Mouse (Mus musculus): ENCODE measurements around the gene Fzd2.

The Fzd2 gene

DNA sequence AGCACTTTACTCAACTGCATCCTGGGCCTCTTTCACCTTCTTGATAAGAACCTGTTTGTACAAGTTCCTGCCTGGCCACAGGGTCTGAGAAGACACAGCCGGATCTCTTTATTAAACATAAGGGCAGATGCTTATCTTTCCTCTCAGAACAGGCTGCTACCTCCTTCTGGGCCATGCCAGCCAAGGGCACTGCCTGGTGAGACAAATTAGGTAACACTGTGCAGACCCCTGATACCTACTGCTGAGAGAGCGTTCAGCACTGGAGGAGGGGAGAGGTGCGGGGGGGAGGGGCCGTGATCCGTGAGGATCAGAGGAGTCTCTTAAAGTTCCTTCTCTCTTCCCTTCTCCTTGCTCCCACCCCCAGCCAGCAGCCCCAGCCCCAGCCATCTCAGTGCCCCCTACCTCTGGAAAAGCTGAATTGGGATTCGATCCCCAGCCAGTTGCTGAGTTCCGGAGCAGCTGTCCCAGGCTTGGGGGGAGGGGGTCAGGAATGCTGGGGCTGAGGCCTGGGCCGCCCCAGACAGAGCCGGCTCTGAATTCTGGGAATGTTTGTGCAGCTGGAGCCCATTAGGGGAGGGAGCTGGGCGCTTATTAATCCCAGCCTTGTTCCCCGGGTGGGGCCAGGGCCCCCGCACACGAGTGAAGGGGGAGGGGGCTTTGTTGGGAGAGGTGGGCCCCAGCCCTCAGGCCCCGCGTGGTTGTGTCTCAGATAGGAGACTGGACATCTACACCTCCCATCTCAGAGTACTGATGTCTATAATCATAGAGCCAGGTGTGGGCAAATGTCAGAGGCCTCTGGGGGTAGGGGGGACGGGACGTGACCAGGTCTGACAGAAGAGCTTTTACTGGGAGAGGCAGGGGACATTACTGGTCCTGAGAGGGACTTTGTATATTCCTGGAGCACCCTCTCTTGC lies 19.9 kb downstream of the Fzd2 start:
- DNase-seq (ENCODE audit: low read depth), result peak; percentile 73

DNA sequence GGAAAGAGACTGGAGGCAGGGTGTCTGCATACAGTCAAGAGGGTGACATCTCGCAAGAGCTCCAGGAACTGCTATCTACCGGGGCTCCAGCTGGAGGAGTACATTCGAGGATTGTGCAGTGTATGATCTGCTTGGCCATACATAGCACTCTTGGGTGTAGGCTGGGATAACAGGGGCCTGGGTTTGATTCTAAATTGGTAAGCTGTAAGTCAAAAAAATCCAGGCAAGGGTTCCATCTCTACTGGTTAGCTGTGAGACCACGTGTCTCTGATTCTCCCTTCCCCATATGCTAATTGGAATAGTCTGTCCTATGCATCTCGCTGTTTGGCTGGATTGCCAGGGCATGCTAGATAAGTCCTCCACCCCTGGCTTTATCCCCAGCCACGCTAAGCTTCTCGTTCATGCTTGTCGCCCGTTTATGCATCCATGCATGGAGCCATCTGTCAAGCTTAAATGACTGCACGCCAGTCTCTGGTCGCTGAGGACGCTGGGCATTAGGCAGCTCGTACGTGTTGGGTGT lies 20.8 kb downstream of the Fzd2 start:
- no peak for DNase-seq (ENCODE audit: low read depth)

- DNase-seq (ENCODE audit: low read depth), result no peak
These were observed 23.2 kb downstream of the Fzd2 start for GRCm38 (mm10) chr11:102627171-102627931.

- no peak for DNase-seq (ENCODE audit: low read depth)
These were observed 24.3 kb downstream of the Fzd2 start for GRCm38 (mm10) chr11:102628529-102628928.

DNA sequence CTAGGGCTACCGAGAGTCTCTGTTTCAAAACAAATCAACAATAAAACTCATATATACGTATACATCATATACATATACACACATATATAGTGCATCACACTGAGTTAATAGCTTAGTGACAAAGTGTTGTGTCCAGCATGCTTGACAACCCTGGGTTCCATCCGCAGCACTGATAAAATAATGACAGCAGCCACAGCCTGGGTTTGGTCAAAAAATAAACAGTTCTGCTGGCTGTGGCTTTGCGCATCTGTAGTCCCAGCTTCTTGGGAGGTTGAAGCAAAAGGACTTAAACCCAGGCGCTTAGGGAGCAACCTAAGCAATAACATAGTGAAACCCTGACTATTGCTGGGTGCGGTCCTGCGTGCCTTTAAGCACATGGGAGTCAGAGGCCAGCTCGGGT lies 25.2 kb downstream of the Fzd2 start:
- no peak for DNase-seq (ENCODE audit: low read depth)

GRCm38 (mm10) chr11:102630731-102631130 lies 26.5 kb downstream of the Fzd2 start:
- DNase-seq (ENCODE audit: low read depth), result no peak

DNA sequence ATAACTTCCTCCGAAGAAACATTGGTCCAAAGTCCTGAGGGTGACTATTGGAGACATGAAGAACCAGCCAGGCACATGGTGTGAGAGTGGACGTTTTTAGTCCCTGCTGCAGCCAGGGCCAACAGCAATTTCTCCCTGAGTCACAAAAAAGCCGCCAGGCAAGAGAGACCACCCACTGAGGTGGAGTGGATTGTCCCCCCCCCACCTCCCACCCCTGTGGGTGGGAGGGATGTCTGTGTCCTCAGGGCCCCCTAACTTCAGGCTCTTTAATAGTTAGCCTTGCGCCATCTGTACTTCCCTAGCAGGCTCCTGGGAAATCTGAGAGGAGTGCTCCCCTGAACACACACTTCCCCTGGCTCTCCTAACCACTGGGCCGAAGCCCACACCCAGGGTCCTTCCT lies 27.0 kb downstream of the Fzd2 start:
- DNase-seq (ENCODE audit: low read depth), result no peak

- no peak for DNase-seq (ENCODE audit: low read depth)
These were observed 28.5 kb downstream of the Fzd2 start for GRCm38 (mm10) chr11:102632725-102633124.

GRCm38 (mm10) chr11:102633379-102633778 lies 29.2 kb downstream of the Fzd2 start:
- DNase-seq (ENCODE audit: low read depth), result no peak

DNA sequence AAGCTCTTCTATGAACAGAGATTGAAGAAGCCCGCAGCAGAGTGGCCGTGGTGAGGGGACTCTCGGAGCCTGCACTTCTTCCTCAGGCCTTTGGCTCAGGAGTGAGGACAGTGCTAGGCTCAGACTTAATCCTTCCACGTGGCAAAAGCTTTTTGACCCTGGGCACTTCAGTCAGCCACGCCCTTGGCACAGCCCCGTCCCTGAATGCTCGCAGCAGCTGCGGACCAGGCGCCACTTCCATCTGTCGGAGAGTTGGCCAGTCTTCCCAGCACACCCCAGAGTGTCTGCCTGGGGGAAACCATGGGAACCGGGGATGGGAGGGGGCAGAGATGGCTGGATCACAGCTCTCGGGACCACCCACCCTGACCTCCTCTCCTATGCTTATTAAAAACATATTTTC lies 32.7 kb downstream of the Fzd2 start:
- DNase-seq (ENCODE audit: low read depth), result no peak

GRCm38 (mm10) chr11:102643891-102644382 lies 39.7 kb downstream of the Fzd2 start:
- DNase-seq (ENCODE audit: low read depth), result no peak

- no peak for DNase-seq (ENCODE audit: low read depth)
These were observed 42.0 kb downstream of the Fzd2 start for GRCm38 (mm10) chr11:102646226-102646625.

- DNase-seq (ENCODE audit: low read depth), result no peak
These were observed 43.7 kb downstream of the Fzd2 start for GRCm38 (mm10) chr11:102647885-102648284.

- DNase-seq (ENCODE audit: low read depth), result peak; percentile 73
These were observed 47.2 kb downstream of the Fzd2 start for GRCm38 (mm10) chr11:102651381-102651780.

DNA sequence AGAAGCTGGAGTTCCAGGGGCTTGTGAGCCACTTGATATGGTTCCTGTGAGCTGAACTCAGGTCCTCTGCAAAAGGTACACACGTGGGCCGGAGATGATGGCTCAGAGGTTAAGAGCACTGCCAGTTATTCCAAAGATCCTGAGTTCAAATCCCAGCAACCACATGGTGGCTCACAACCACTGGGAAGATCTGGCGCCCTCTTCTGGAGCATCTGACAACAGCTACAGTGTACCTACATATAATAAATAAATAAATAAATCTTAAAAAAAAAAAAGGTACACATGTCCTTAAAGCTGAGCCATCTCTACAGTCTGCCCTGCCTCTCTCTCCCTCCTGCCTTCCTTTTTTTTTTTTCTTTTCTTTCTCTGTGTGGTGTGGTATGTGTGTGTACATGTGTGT lies 48.6 kb downstream of the Fzd2 start:
- DNase-seq (ENCODE audit: low read depth), result peak; percentile 59

DNA sequence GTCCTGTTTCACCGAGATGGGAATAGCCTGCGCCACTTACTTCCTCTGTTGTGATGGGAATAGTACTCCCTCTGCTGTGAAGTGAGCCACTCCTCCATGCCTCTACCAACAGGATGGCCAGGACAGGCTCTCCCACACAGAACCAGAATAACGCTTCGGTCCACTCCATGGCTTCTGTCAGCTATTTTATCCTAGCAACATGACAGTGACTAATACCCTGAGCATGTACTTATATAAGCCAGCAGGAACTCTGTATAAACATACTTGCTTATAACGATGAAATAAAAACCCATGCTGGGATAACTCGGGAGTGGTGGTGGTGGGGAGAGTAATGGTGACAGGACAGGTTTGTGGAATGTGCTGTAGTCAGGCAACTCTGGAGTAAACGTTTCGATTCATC lies 51.7 kb downstream of the Fzd2 start:
- no peak for DNase-seq (ENCODE audit: low read depth)

- peak; percentile 78 for DNase-seq (ENCODE audit: low read depth)
These were observed 52.2 kb downstream of the Fzd2 start for GRCm38 (mm10) chr11:102656326-102656926.

DNA sequence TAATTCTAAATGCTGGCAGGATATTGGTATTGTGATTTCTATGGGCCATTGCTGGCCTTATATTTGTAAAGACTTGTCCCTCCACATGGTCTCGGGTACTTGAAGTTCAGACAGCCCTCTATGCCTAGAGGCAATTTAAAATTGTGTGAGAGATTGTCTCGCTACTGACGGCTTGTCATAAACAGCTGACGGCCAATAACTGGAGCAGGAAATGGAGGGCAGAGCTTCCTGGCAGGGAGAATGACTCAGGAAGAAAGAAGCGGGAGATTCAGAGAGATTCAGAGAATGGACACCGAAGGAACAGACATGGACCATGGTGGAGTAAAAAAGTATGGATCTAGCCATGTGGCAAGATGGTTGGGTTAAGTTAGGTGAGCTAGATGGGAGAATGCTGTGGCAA lies 52.7 kb downstream of the Fzd2 start:
- DNase-seq (ENCODE audit: low read depth), result peak; percentile 81

All from 416B (cell line).